Mouse (Mus musculus): ENCODE measurements around the gene Vapa.

- no peak for TF ChIP-seq CTCF (IDR thresholded peaks at IDR 0.05; ENCODE audit: borderline replicate concordance, control insufficient read depth, extremely low read depth, insufficient read depth, low read length, poor library complexity)
- no peak for TF ChIP-seq POLR2A (IDR thresholded peaks at IDR 0.05; ENCODE audit: control insufficient read depth, extremely low read depth, insufficient read depth, low read length, poor library complexity)
These were observed 43.4 kb upstream of the Vapa start for GRCm38 (mm10) chr17:65656731-65657130.

All from thymus, adult 2 months (tissue).